Mouse (Mus musculus) left cerebral cortex, postnatal 14 days (tissue): ENCODE measurements around the gene Rbm4. TPM values are rescaled to one million over a fixed set of nuclear protein-coding genes. Genes with fewer than 3 reads are reported as not detected.
"Not testable (repeated sequence)": the region's sequence is repeated elsewhere in the genome, so short reads cannot be mapped to it uniquely, and the experiment has no call there.

Source experiments
- DNase-seq, 2 experiments: peaks; one replicate each; pipeline ENCODE4 v3.0.0; 2021 to 2022; ENCODE audit warnings: low spot score in 2 of 2, mixed read lengths in 1 of 2
- intact Hi-C: fragments of 180-260 bp; cut with DNase I; formaldehyde crosslinking; loops from one replicate; pipeline ENCODE4 v1.15.1; 2025
- long read RNA-seq, 2 experiments: library from polyadenylated mRNA; stranded (forward); transcript quantifications; one replicate each; pipeline ENCODE4 v2.0.0; 2021
- total RNA-seq, 2 experiments: library from RNA; stranded (reverse); gene quantifications; 2 replicates each; pipeline ENCODE4 v1.2.3; 2021

Rbm4 gene
- 10 to 100 TPM; 63.5 to 65.8 TPM for total RNA-seq
- long read RNA-seq, experiment 1, transcript Rbm4-206 (4 exons, 2,610 nt), result major isoform, 13 of 26 reads
- long read RNA-seq, experiment 1, partial matches to known transcripts, result 3 of 26 reads
- long read RNA-seq, experiment 1, other reads (novel, unspliced or antisense), result 2 of 26 reads
- long read RNA-seq, experiment 2, transcript Rbm4-206 (4 exons, 2,610 nt), result major isoform, 6 of 14 reads
- long read RNA-seq, experiment 2, partial matches to known transcripts, result 0 of 14 reads
- long read RNA-seq, experiment 2, other reads (novel, unspliced or antisense), result 0 of 14 reads

- DNase-seq, result peak; percentile 99
- intact Hi-C loops, result no loop called here
Measured at GRCm38 (mm10) chr19:4793831-4794422, at the start of gene Rbm4. Gene Rbm4 (minus strand): TSS chr19:4793901.

GRCm38 (mm10) chr19:4842611-4843010, 48.9 kb upstream of the Rbm4 start:
- intact Hi-C loops, result no loop called here
- DNase-seq, result no peak

- intact Hi-C loops, result no loop called here
- DNase-seq, result no peak
Measured at GRCm38 (mm10) chr19:4840848-4841247, 47.1 kb upstream of the Rbm4 start.

- intact Hi-C loops, result no loop called here
- peak; percentile 96 to 98 for DNase-seq
Measured at GRCm38 (mm10) chr19:4839149-4839548, 45.4 kb upstream of the Rbm4 start, which contains the start of the genes Ccs and Ccdc87. Gene Ccs (minus strand): TSS chr19:4839332. Gene Ccdc87 (plus strand): TSS chr19:4839366.

- DNase-seq, result no peak
- intact Hi-C loops, result no loop called here
Measured at GRCm38 (mm10) chr19:4838526-4839140, 44.9 kb upstream of the Rbm4 start.

- intact Hi-C loops, result no loop called here
Measured at GRCm38 (mm10) chr19:4837049-4837448, 43.3 kb upstream of the Rbm4 start.

GRCm38 (mm10) chr19:4836096-4836495, 42.4 kb upstream of the Rbm4 start:
- intact Hi-C loops, result no loop called here
- DNase-seq, result no peak

More at GRCm38 (mm10) chr19:4837049-4837448, 43.3 kb upstream of the Rbm4 start:
- DNase-seq, result no peak

- no peak for DNase-seq
- intact Hi-C loops, result no loop called here
Measured at GRCm38 (mm10) chr19:4833977-4834376, 40.3 kb upstream of the Rbm4 start.

- intact Hi-C loops, result no loop called here
Measured at GRCm38 (mm10) chr19:4829156-4829555, 35.5 kb upstream of the Rbm4 start.

GRCm38 (mm10) chr19:4828444-4829114, 34.9 kb upstream of the Rbm4 start:
- intact Hi-C loops, result no loop called here
- no peak for DNase-seq

More at GRCm38 (mm10) chr19:4829156-4829555, 35.5 kb upstream of the Rbm4 start:
- DNase-seq, result peak; percentile 31 to 41

GRCm38 (mm10) chr19:4820678-4821303, 27.1 kb upstream of the Rbm4 start:
- DNase-seq, result peak; percentile 76 to 83
- intact Hi-C loops, result no loop called here

- intact Hi-C loops, result no loop called here
- no peak for DNase-seq
Measured at GRCm38 (mm10) chr19:4817182-4817835, 23.6 kb upstream of the Rbm4 start.

- intact Hi-C loops, result no loop called here
- DNase-seq, result peak in 1 of 2 experiments; percentile 61
Measured at GRCm38 (mm10) chr19:4813015-4813414, 19.3 kb upstream of the Rbm4 start.

- DNase-seq, intact Hi-C loops: not testable (repeated sequence)
Measured at GRCm38 (mm10) chr19:4812334-4812949, 18.7 kb upstream of the Rbm4 start.

GRCm38 (mm10) chr19:4811909-4812242, 18.2 kb upstream of the Rbm4 start:
- DNase-seq, result no peak
- intact Hi-C loops, result no loop called here

GRCm38 (mm10) chr19:4811063-4811908, 17.6 kb upstream of the Rbm4 start, which contains the start of the genes Gm21992 and Rbm14:
Gene Gm21992 (minus strand): TSS chr19:4811612.
Gene Rbm14 (minus strand): TSS chr19:4811634.
- intact Hi-C loops, result no loop called here
- peak; percentile 98 to 99 for DNase-seq

- no peak for DNase-seq
- intact Hi-C loops, result no loop called here
Measured at GRCm38 (mm10) chr19:4810746-4811062, 17.0 kb upstream of the Rbm4 start.

GRCm38 (mm10) chr19:4810309-4810708, 16.6 kb upstream of the Rbm4 start:
- intact Hi-C loops, result no loop called here
- DNase-seq, result no peak
